Mouse (Mus musculus) testis, postnatal 10 days (tissue): ENCODE results near the gene Vmn1r157.
"Not testable (repeated sequence)": the region's sequence is repeated elsewhere in the genome, so short reads cannot be mapped to it uniquely, and the experiment has no call there.

Experiments used
- DNase-seq: peaks from one replicate; pipeline ENCODE4 v3.0.0; 2021; ENCODE audit warnings: low spot score

Vmn1r157 gene

DNA sequence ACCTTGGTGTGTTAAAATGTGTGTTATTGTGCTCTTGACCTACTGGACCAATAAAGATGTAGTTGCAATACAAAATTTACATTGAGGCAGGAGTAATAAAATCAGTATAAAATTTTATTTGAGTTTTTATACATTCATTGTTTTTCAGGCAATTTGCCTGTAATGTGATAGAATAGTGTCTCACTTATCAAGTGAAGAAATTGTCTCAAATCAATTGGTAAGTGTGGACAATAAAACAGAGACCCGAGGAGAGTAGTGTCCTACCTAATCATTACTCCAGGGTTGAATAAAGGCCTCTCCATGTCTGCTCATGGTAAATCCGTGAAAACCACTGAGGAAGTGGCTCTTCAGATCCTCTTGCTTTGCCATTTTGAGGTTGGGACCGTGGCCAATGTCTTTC, at the start of gene Vmn1r157:
TSS of gene Vmn1r157 (plus strand) at position 301 of the 400 bp plus-strand sequence.
- DNase-seq = not testable (repeated sequence)

DNA sequence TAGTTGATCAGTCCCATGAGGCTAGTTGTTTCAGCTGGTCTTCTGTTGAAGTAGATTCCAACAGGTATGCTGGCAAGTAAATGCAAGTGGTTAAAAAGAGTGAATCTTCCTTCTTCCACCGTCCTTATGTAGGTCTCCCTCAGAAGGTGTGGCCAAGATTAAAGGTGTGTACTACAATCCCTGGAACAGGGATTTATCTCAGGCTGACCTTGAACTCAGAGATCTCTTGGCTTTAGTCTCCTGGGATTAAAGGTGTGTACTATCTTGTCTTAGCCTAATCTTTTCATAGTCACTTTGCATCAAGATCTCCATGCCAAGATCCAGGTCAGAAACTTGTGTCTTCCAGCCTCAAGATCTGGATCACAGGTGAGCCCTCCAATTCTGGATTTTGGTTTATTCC, 41.9 kb upstream of the Vmn1r157 start, which contains the start of gene Gm4567:
TSS of gene Gm4567 (minus strand) at position 101 of the 400 bp plus-strand sequence.
- DNase-seq = not testable (repeated sequence)

DNA sequence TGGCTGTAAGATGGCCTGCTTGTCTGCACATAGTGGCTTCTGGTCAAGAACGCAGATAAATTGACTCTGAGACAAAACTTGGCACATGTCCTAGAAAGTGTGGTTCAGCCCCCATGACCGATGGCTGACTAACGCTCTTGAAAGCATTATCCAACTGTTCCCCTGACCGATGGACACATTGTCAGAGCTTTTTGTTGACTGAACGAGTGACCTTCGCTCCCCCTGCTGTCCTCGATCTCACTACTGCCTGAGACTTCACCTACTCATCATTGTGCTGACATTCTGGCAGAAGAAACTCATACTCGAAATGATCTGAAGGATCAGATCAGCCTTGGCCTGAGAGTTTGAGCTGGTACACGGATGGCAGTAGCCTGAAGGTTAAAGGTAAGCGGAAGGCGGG, 14.5 kb downstream of the Vmn1r157 start:
- not testable (repeated sequence) for DNase-seq

DNA sequence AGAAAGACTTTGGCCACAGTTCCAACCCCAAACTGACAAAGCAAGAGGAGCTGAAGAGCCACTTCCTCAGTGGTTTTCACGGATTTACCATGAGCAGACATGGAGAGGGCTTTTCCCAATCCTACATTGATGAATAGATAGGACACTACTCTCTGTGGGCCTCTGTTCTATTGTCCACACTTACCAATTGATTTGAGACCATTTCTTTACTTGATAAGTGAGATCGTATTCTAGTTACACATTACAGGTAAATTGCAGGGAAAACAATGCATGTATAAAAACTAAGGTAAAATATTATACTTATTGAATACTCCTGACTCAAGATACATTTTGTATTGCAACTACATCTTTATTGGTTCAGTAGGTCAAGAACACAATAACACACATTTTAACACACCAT, 29.2 kb downstream of the Vmn1r157 start, which contains the start of gene Vmn1r158:
TSS of gene Vmn1r158 (minus strand) at position 101 of the 400 bp plus-strand sequence.
- not testable (repeated sequence) for DNase-seq
